Mouse (Mus musculus): ENCODE results near the gene 4632433K11Rik. TPM values are rescaled to one million over a fixed set of nuclear protein-coding genes. Genes with fewer than 3 reads are reported as not detected.
"Not testable (repeated sequence)": the region's sequence is repeated elsewhere in the genome, so short reads cannot be mapped to it uniquely, and the experiment has no call there.

4632433K11Rik gene
- not detected in 2 replicates for polyA plus RNA-seq (2012; rRNA removed)

- Histone ChIP-seq H3K4me3 (ENCODE audit: insufficient read depth, low read length) (no peak within 1 kb of the TSS), H3K4me1 (ENCODE audit: control insufficient read depth, insufficient read depth, low read length) (no peaks in the 10 kb centered on the region; the same call in none of the 2 replicates)
- TF ChIP-seq CTCF (IDR thresholded peaks at IDR 0.05; ENCODE audit: extremely low read depth, insufficient read depth, low read length) = no peak
- TF ChIP-seq POLR2A (IDR thresholded peaks at IDR 0.05; ENCODE audit: extremely low read depth, insufficient read depth, low read length) = no peak
These were observed at the start of gene 4632433K11Rik for GRCm38 (mm10) chr7:5033818-5034217. 4632433K11Rik (plus strand) TSS chr7:5034118.

GRCm38 (mm10) chr7:4988250-4988649, 45.7 kb upstream of the 4632433K11Rik start:
- Histone ChIP-seq H3K4me3 (ENCODE audit: insufficient read depth, low read length) (no peak overlapping the region), H3K27ac (ENCODE audit: insufficient read depth, low read length) (no peak overlapping the region), H3K4me1 (ENCODE audit: control insufficient read depth, insufficient read depth, low read length) (no peaks in the 10 kb centered on the region)
- TF ChIP-seq POLR2A (IDR thresholded peaks at IDR 0.05; ENCODE audit: extremely low read depth, insufficient read depth, low read length) (no peak), CTCF (IDR thresholded peaks at IDR 0.05; ENCODE audit: extremely low read depth, insufficient read depth, low read length) (no peak)

More at GRCm38 (mm10) chr7:5033818-5034217, at the start of gene 4632433K11Rik:
- no peak within 1 kb of the TSS for H3K27ac ChIP-seq (ENCODE audit: insufficient read depth, low read length)

- H3K27ac ChIP-seq (ENCODE audit: insufficient read depth, low read length) = no peak overlapping the region
- no peak overlapping the region for H3K4me3 ChIP-seq (ENCODE audit: insufficient read depth, low read length)
- no peak for TF ChIP-seq CTCF (IDR thresholded peaks at IDR 0.05; ENCODE audit: extremely low read depth, insufficient read depth, low read length)
- TF ChIP-seq POLR2A (IDR thresholded peaks at IDR 0.05; ENCODE audit: extremely low read depth, insufficient read depth, low read length) = no peak
- no peaks in the 10 kb centered on the region for H3K4me1 ChIP-seq (ENCODE audit: control insufficient read depth, insufficient read depth, low read length)
These were observed 40.4 kb upstream of the 4632433K11Rik start for GRCm38 (mm10) chr7:4993347-4993998.

GRCm38 (mm10) chr7:4993999-4994788, 39.7 kb upstream of the 4632433K11Rik start:
- no peaks in the 10 kb centered on the region for H3K4me1 ChIP-seq (ENCODE audit: control insufficient read depth, insufficient read depth, low read length)
- no peak for TF ChIP-seq CTCF (IDR thresholded peaks at IDR 0.05; ENCODE audit: extremely low read depth, insufficient read depth, low read length)
- TF ChIP-seq POLR2A (IDR thresholded peaks at IDR 0.05; ENCODE audit: extremely low read depth, insufficient read depth, low read length) = no peak
- no peak overlapping the region for H3K27ac ChIP-seq (ENCODE audit: insufficient read depth, low read length)
- H3K4me3 ChIP-seq (ENCODE audit: insufficient read depth, low read length) = no peak overlapping the region

GRCm38 (mm10) chr7:4995268-4996002, 38.5 kb upstream of the 4632433K11Rik start:
- no peak for TF ChIP-seq POLR2A (IDR thresholded peaks at IDR 0.05; ENCODE audit: extremely low read depth, insufficient read depth, low read length)
- no peak for TF ChIP-seq CTCF (IDR thresholded peaks at IDR 0.05; ENCODE audit: extremely low read depth, insufficient read depth, low read length)
- Histone ChIP-seq H3K27ac (ENCODE audit: insufficient read depth, low read length) (peak overlapping the region; percentile 26), H3K4me1 (ENCODE audit: control insufficient read depth, insufficient read depth, low read length) (no peaks in the 10 kb centered on the region), H3K4me3 (ENCODE audit: insufficient read depth, low read length) (peak overlapping the region; percentile 72)

GRCm38 (mm10) chr7:4996003-4996895, 37.7 kb upstream of the 4632433K11Rik start, which contains the start of gene Zfp579:
Zfp579 (minus strand) TSS chr7:4996158.
- H3K27ac ChIP-seq (ENCODE audit: insufficient read depth, low read length) = peak within 1 kb of the TSS; percentile 26
- no peaks in the 10 kb centered on the region for H3K4me1 ChIP-seq (ENCODE audit: control insufficient read depth, insufficient read depth, low read length)
- no peak for TF ChIP-seq CTCF (IDR thresholded peaks at IDR 0.05; ENCODE audit: extremely low read depth, insufficient read depth, low read length)
- peak; percentile 79 for TF ChIP-seq POLR2A (IDR thresholded peaks at IDR 0.05; ENCODE audit: extremely low read depth, insufficient read depth, low read length)
- peak within 1 kb of the TSS; percentile 72 for H3K4me3 ChIP-seq (ENCODE audit: insufficient read depth, low read length)

- H3K4me1 ChIP-seq (ENCODE audit: control insufficient read depth, insufficient read depth, low read length) = no peaks in the 10 kb centered on the region
- H3K27ac ChIP-seq (ENCODE audit: insufficient read depth, low read length) = peak overlapping the region; percentile 3; the same call in 1 of the 2 replicates
- peak overlapping the region; percentile 72 for H3K4me3 ChIP-seq (ENCODE audit: insufficient read depth, low read length)
- TF ChIP-seq CTCF (IDR thresholded peaks at IDR 0.05; ENCODE audit: extremely low read depth, insufficient read depth, low read length) (no peak), POLR2A (IDR thresholded peaks at IDR 0.05; ENCODE audit: extremely low read depth, insufficient read depth, low read length) (no peak)
These were observed 37.0 kb upstream of the 4632433K11Rik start for GRCm38 (mm10) chr7:4996934-4997333.

GRCm38 (mm10) chr7:4999876-5000275, 34.0 kb upstream of the 4632433K11Rik start:
- TF ChIP-seq CTCF (IDR thresholded peaks at IDR 0.05; ENCODE audit: extremely low read depth, insufficient read depth, low read length) (peak; percentile 40), POLR2A (IDR thresholded peaks at IDR 0.05; ENCODE audit: extremely low read depth, insufficient read depth, low read length) (no peak)
- no peak overlapping the region for H3K4me3 ChIP-seq (ENCODE audit: insufficient read depth, low read length)
- no peaks in the 10 kb centered on the region for H3K4me1 ChIP-seq (ENCODE audit: control insufficient read depth, insufficient read depth, low read length)
- H3K27ac ChIP-seq (ENCODE audit: insufficient read depth, low read length) = no peak overlapping the region

- not testable (repeated sequence) for H3K27ac ChIP-seq (ENCODE audit: insufficient read depth, low read length); H3K4me1 ChIP-seq (ENCODE audit: control insufficient read depth, insufficient read depth, low read length); H3K4me3 ChIP-seq (ENCODE audit: insufficient read depth, low read length)
These were observed 31.0 kb upstream of the 4632433K11Rik start for GRCm38 (mm10) chr7:5002876-5003275.
